Mouse (Mus musculus): Measurements from ENCODE around the gene Cpne2.
A peak's percentile ranks its signal among the peaks of the same experiment; 100 is the strongest.

The Cpne2 gene

GRCm38 (mm10) chr8:94537456-94537855 is 4.7 kb downstream of the Cpne2 start:
- DNase-seq: no peak

DNA sequence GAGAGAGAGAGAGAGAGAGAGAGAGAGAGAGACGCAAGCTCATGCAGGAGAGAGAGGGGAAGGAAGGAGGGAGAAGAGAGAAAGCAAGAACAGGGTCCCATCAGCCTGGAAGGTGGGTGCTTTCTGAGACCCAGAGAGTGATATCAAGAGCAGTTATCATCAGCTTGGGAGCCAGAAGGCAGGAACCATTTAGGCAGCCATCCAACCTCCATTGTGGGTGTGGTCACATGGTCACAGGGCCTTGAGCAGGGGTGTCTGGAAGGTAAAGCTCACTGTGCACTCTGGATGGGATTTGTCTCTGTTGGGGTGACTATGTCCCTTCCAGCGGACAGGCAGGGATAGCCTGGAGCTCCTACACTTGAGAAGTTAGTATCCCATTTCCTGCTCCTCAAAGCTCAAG is 7.2 kb downstream of the Cpne2 start:
- DNase-seq: no peak

DNA sequence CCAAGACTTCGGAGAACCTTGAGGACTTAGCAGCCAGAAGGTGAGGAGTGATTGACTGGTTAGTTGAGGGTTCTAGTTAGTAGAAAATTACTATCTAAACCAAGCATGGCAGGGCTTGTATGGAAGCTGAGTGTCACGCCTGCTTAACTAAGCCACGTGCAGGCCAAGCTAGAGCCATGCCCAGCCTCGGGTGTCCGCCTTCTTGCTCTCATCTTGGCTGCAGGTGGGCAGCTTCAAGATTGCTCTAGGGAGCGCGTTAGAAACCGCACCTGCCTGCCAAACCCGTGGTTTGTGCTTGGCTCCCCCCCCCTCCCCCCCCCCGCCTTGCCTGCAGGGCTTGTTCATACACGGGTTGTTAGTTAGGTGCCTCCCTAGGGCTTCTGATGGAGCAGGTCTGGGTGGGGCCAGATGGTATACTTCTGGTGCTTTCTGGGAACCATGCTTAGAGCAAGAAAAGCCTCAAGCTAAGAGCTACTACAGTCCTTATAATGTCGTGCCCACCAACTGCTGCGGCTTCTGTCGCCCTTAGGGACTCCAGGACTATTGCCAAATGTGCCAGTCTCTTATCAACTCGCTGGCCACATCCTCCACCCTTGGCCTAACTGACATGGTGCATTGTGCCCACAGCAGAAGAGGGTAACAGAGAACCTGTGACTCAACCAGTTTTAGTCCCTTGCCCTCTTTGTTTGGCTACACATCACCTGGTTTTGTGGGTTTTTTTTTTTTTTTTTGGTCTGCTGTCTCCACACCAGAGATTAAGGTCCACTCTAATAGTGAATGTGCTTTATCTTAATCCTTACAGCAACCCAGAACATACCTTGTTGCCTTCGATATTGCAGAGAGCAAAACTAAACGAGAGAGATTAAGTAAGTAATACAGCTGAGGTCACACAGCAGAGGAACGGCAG is 8.4 kb downstream of the Cpne2 start:
- DNase-seq: no peak

GRCm38 (mm10) chr8:94543981-94544380 is 11.2 kb downstream of the Cpne2 start:
- no peak for DNase-seq

GRCm38 (mm10) chr8:94549041-94549440 is 16.3 kb downstream of the Cpne2 start:
- DNase-seq: no peak

DNA sequence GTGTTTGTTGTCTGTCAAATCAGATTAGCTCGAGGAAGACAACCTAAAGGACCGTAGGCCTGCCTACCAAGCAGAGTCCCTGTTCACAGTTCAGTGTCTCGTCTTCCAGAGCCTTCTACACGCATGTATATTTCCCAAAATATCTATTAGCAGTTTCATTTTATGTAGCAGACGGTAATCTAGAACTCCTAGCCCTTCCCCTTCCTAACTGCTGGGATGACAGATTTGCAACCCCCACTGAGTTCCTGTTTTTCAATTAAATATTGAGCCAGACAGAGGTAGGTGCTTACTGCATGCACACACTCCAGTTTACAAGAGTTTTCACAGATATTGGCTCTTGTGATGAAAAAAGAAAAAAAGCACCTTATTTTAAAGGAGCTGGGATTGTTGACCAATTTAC is 16.7 kb downstream of the Cpne2 start:
- no peak for DNase-seq

DNA sequence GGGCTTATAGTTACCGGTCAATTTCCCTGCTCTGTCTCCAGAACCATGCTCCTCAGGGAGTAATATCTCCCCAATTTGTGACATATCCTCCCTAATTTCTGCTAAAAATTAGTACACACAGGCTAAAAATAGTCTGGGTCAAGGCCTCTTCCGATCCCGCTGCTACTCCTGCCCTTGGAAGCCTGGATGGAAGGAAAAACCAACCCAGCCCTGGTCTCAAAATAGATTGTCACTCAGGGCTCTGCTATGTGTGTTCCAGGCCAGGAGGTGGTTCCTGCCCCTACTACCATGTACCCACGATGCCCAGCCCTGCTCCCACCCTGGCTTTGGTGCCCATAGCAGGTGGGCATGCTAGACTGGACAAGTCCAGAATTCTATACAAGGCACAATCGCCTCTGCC is 17.2 kb downstream of the Cpne2 start:
- no peak for DNase-seq

GRCm38 (mm10) chr8:94551471-94552422 is 19.0 kb downstream of the Cpne2 start:
- peak; percentile 42 for DNase-seq

- DNase-seq: no peak
Measured at GRCm38 (mm10) chr8:94552696-94553095, 19.9 kb downstream of the Cpne2 start.

DNA sequence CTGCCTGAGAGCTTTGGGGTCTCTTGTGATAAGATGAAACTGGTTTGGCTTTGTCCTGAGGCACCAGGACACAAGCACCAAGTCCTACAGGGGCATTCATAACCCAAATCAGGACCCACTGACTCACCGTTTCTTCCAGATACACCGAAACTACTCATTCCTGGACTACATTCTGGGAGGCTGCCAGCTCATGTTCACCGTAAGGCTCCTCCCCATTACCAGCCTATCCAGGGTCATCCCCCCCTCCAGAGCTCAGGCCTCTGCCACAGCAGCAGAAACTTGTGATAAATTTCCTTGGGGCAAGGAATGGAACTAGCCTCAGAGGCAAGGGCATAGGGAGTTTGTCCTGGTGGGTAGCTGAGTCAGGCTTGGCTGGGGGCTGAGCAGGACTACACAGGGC is 24.5 kb downstream of the Cpne2 start:
- DNase-seq: no peak

DNA sequence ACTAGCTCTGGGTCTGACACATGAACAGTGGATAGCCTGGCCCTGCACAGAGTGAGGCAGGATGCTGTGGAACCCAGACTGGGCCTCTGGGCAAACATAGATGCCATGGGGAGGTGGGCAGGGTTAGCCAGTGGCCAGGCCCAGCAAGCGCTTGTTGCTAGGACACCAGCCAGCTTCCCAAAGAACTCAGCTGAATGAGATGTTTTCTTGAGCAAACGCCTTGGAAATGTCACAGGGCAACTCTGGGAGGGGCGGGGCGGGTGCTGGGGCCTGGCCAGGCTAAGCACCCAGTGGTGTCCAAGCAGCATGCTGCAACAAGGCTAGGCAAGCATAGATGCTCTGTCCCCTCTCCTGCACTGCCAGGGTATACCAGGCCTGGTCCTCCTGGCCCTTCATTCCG is 28.5 kb downstream of the Cpne2 start:
- DNase-seq: peak; percentile 33

DNA sequence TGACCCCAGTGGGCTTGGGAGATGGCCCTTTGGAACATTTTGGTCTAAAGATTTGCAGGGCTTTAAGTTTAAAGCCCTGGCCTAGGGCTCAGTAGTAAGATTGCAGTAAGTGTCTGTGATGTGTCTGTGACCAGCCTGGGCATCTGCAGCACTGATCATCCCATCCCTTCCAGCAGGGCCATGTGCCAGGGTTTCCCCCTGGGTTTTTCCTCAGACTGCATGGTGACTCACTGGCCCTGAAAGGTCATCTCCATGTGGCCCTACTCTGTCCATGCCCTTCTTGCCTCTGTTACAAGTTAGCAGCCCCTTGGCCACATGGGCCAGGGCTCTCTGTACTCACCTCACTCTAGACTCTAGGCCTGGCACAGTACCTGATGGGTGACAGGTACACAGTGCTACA is 31.6 kb downstream of the Cpne2 start:
- DNase-seq: no peak

- no peak for DNase-seq
Measured at GRCm38 (mm10) chr8:94566033-94566432, 33.2 kb downstream of the Cpne2 start.

GRCm38 (mm10) chr8:94566446-94567158 is 33.8 kb downstream of the Cpne2 start:
- DNase-seq: no peak

GRCm38 (mm10) chr8:94567159-94567849 is 34.5 kb downstream of the Cpne2 start:
- no peak for DNase-seq

GRCm38 (mm10) chr8:94568098-94568497 is 35.3 kb downstream of the Cpne2 start:
- DNase-seq: no peak

DNA sequence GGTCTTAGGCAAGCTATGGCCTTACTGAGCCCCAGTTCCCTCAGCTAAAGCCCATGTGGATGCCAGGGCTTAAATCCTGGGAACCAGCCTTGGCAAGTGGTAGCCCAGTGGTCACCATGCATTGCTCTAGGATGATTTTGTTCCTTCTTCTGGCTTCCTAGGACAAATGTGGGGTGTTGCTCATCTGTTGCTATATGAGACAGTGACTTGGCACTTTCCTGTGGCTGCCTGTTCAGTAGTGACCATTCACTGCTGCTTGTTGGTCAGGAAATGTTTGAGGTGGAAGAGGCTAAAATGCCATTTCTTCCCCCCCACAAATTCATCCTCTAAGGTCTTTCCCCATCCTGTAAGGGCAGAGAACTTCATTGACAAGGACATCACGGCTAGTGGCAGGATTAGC is 36.6 kb downstream of the Cpne2 start:
- no peak for DNase-seq

DNA sequence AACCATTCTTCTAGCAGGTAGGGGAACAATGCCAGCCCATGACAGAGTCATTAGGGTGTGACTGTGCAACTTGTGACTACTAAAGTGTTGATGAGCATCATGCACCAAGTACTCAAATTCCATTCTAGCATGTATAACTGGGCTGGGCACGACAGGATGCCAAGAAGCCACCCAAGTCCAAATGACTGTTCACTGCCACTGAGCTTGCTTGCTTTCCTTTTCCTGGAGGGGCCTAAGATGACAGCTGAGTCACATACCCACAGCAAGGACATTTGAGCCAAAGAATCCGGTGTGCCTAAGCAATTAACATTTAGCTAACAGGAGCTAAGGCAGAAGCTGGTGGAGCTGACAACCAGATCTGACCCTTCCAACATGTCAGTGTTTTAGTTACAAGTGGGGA is 39.1 kb downstream of the Cpne2 start:
- DNase-seq: no peak

DNA sequence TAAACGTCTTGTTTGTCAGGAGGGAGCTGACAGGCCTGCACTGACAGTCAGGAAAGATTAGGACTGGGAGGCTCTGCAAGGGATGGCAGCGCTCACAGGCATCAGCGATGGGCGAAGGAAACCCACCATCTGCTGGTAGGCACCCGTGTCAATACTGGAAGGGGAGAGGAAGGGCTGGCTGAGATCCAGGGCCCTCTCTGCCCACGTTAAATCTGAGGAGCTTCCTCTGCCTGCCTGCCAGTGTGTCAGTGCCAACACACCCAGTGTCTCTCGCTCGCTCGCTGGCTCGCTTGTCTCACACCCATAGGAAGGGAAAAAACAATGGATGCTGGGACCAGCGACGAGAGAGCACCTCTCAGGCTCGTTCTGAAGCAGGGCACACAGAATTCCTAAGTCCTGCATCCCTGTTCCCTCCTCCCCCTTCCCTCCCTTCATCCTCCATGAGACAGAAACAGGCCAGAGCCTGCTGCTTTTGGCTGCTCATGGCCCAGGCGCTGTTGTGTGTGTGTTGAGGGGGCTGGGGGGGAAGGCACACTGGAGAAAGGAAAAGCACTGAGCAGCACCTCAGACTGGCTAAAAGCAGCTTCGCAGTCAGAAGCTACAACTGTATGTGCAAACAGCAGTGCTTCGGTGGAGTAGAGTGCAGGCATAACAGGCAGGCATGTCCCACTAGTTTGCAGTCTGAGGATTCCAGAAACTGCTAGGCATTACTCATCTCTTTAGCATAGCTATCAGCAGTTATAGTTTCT is 41.5 kb downstream of the Cpne2 start:
- DNase-seq: peak; percentile 75

- no peak for DNase-seq
Measured at GRCm38 (mm10) chr8:94575148-94575547, 42.4 kb downstream of the Cpne2 start.

- DNase-seq: no peak
Measured at GRCm38 (mm10) chr8:94581820-94582483, 49.2 kb downstream of the Cpne2 start.
